Mouse (Mus musculus): Measurements from ENCODE around the gene Hic1.

Gene Hic1

DNA sequence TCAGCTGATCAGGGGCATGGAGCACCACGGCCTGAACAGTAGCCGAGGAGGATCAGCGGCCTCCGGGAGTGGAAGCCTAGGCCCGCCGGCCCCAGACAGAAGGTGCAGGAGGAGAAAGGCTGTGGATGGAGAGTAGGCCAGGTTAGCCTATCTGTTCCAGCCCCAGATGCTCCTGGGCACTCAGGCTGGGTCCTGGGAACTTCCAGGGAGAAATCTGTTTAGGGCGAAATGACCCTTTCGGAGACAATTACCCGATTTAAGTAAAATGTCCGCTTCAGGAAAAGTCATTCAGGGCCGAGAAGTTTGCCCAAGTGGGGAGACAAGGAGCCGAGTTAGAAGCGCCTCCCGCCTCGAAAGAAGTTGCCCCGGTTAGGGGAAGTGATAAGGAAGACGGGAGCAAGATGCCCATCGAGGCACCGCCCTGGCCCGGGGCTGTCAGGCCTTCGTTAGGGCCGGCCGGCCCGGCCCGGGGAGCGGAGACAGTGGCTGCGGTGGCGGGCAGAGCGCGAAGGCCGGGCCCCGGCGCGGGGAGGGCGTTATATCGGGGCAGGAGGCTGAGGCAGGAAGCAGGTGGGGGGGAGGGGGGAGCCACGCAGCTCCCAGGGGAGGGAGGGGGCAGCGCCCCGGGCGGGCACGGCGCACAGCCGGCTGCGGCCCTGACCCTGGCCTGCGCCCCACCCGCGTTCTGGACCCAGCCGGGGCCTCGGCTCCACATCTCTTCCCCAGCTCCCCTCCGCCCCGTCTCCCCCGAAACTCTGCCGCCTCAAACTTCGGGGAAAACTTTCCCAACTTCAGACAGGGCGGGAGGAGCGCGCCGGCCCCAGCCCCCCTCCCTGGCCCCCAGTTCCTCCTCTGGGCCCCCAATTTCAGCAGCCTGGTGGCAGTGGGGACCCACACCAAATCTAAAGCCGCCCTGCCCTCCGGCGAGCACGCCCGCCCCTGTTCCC is 1.4 kb downstream of the Hic1 start:
- DNase-seq (ENCODE audit: low read depth, low spot score), result peak; percentile 64

DNA sequence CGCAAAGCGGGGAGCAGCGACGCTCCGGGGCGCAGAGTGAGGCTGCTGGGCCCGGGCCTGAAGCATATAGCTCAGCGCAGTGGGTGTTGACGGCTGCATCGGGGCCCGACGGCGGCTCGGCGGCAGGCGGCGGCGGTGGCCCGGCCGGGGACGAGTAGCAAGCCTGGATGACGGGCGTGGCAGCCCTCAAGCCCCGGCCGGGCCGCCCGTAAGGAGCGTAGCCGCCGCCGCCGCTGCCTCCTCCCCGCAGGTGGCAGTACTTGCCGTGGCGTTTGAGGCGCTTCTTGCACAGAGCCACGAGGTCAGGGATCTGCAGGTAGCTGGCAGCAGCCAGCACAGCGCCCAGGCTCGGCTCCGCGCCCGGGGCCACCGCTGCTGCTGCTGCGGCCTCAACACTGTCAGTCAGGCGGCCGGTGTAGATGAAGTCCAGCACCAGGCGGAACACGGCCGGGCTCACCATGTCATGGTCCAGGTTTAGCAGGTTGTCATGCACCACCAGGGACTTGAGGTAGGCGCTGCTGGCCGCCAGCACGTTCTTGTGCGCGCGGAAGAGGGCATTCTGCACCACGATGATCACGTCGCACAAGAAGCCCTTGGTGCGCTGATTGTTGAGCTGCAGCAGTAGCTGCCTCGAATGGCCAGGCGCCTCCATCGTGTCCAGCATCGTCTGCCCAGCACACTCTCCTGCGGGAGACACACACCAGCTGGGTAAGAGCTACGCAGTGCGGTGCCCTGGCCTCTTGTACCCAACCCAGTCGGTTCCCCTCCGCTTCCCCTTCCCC is 2.3 kb downstream of the Hic1 start:
- DNase-seq (ENCODE audit: low read depth, low spot score), result peak; percentile 66

DNA sequence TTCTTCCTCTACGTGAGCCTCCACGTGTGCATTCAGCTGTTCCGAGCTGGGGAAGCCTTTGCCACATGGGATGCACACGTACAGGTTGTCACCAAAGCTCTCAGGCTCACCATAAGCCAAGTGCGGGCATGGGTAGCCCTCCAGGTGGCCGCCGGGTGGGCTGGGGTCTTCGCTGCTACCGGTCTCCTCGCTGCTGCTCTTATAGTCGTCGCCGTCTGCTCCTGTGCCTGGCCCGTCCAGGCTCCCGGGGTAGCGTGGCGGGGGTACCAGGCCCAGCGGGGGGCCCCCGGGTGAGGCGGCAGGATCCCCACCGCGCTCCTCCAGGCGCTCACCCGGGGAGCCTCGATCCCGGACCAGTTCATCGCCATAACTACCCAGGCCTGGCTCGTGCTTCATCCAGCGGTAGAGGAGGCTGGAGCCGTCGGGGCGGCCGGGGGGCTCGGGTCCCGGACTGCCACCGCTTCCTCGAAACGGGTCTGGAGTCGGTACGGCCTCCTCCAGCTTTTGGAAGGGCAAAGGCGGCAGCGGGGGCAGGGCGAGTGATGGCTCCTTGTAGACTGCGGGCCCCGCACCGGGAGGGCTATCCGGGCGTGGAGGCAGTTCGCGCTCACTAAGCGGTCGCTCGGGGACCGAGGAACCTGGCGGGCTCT is 3.0 kb downstream of the Hic1 start:
- DNase-seq (ENCODE audit: low read depth, low spot score), result peak; percentile 24

DNA sequence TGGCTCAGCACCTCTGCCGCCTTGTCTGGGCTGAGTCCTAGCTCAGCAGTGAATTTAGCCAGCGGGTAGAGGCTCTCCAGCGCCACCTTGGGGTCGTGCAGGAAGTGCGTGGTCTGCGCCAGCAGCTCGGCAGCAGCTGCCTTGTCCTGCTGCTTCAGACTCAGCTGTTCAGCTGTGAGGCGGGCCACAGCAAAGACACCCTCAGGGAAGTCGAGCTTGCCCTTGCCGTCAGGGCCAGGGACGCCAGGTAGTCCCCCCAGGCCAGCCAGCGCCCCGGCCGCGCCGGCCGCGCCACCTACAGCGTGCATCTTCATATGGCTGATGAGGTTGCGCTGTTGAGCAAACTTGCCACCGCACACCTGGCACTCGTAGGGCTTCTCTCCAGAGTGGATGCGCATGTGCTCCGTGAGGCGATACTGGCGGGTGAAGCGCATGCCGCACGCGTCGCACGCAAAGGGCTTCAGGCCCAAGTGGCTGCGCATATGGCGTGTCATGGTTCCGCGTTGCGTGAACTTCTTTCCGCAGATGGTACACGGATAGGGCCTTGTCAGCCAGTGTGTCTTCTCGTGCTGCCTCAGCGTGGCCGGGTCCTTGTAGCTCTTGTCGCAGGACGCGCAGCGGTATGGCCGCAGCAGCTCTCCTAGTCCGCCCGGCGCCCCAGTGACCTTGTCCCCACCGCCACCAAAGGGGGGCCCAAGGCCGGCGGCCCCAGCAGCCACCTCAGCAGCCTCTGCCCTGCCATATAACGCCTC is 3.7 kb downstream of the Hic1 start:
- peak; percentile 80 for DNase-seq (ENCODE audit: low read depth, low spot score)

DNA sequence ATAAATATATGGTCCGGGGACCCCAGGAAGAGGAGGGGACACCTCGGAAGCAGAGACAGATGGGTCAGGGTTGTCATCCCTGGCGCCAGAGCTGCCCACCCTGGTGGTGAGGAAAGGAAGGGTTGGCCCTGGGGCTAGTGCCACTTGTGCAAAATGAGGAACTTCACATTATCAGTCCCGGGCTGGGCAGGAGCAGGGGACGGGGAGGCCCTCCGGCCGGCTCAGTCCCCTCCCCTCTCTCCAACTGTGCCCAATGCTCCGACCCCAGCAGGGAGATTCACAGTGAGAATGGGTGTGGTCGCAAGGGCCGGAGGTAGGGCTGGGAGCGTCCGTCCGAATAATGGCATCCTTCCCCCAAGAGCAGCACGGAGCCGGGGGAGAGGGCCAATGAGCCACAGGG is 4.6 kb downstream of the Hic1 start:
- DNase-seq (ENCODE audit: low read depth, low spot score), result no peak

DNA sequence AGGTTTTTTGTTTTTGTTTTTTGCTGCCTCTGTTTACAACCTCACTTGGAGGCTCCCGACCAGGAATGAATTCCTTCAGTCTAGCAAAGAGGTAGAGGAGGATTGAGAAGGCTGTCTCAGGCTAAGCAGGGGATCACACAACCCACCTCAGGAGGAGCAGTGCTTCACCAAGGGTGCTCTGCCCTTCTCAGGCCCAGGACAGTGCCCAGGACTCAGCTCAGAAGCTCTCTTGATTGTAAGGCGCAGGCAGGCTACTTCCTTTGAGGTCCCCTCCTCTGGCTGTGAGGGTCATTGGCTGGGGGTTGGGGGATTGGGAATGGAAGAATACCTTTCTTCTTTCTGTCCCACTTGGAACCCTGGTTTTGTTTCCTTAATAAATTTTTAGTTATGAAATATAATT is 5.3 kb downstream of the Hic1 start:
- DNase-seq (ENCODE audit: low read depth, low spot score), result no peak

DNA sequence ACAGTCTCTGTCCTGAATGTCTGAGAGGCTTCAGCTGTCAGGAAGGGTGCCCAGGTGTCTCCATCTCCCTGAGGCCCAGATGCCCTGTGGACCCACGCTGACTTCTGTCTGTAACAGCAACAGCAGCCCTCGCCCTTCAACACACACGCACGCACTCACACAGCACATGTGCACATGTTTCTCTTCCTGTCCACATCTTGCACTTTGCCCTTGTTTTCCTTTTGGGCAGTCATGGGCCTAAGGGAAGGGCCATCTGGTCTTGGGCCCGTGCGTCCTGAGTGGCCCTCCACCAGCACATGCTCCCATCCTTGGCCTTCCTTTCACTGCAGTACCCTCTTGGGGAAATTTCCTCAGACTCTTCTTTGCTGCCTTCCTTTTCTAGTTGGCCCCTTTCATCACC is 5.9 kb downstream of the Hic1 start:
- no peak for DNase-seq (ENCODE audit: low read depth, low spot score)

DNA sequence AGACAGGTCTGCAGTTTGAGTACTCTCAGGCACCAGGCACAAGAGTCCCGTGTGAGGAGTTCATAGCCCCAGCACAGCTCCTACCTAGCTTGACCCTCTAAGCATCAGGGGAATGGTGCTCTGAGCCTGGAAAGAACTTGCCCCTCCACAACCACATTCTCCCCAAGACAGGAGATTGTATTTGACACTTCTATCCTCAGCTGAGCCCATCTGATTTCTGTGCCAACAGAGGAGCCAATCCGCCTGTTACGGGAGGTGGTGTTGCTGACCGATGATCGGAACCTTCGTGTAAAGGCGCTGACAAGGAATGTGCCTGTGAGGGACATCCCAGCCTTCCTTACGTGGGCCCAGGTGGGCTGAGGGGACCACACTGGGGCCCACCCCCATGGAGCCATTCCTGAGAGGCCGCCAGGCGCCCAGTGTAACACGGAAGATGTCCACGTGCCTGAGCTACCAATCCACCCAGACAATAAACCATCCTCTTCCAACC is 6.7 kb downstream of the Hic1 start:
- no peak for DNase-seq (ENCODE audit: low read depth, low spot score)

DNA sequence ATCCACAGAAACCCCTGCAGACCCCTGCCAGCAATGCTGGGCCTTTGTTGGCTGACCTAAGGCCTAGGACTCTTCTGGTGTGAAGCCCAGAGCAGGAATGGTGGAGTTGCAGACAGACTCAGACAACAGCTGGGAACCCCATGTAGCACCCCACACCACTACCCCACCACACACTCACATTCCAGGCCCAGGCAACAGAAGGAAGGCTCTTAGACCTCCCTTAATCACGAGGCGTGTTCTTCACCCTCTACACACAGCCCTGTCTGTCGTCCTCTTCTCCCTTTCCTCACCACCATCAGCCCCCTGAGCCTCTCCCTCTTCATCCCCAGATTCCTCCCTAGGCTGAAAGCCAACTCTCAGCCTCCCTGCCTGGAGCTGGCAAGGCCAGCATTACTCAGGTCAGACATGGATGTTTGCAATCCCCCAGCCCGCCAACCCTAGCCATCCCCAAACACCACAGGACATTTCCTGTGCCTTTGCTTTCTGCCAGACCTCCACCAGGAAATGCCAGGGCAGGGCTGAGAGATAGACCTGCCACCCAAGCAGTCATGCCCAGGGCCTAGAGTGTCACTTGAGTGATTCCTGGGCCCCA is 7.8 kb downstream of the Hic1 start:
- no peak for DNase-seq (ENCODE audit: low read depth, low spot score)

DNA sequence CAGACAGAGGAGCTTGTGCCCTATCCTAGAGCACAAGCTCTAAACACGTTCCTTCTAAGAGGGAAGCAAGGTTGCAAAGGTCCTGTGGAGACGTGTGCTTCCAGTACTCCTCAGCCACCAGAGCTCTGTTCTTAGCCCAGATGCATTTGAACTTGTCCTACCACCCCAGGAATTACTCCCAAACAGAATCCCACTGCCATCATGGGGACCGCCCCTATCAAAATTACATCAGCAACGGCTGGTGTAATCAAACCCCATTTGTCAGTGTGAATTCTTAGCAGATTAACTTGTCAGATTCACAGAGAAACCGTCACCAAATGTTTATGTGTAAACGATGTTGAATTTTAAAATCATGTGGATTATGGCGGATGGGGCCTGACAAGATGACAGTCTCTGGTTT is 8.4 kb downstream of the Hic1 start:
- no peak for DNase-seq (ENCODE audit: low read depth, low spot score)

DNA sequence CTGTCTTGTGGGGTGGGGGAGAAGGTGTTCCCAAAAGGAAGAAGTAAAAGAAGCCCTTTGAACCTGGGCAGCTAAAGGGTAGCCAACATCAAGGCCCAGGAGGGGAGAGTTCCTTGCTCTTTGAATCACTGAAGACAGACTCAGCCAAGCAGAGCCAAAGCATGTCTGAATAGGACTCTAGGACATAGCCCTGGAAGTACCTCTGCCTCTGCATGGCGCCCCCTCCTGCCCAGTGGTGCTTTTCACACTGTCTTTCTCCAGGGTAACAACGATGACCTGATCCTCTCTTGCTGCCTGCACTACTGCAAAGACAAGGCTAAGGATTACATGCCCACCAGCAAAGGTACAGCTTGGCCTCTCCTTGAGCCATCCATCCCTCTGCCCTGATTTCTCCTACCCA is 9.8 kb downstream of the Hic1 start:
- DNase-seq (ENCODE audit: low read depth, low spot score), result no peak

DNA sequence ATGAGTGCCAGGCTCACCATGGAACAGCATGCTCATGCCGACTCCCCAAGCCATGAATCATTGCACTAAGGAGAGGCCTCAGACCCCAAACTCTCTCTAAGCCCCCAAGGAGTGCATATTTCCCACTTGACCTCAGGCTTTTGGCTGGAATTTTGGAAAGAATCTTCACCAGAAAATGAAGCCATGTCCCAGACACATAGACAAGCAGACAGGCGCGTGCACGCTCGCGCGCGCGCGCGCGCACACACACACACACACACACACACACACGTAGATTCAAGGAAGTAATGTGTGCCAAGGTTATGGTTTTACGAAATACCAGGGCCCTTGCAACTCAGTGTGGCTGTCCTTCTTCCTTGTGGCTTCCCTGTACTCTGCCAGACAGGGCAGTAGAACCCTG is 10.9 kb downstream of the Hic1 start:
- no peak for DNase-seq (ENCODE audit: low read depth, low spot score)

DNA sequence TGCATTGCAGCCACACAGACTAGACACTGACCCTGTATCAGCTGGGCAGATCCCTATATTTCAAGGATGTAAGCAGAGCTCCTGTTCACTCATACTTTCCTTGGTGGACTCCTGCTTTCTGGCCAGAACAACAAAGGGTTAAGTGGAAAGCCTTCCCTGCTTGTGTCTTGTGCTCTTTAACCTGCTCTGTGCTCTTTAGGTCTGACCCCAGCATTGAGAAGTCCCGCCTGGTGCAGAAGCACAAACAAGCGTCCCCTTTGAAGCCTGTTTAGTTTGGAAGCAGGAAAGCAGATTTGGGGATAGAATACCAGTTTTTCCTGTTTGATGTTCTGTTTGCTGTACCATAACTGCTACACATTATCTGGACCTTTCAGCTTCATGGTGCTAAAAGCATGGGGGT is 11.4 kb downstream of the Hic1 start:
- DNase-seq (ENCODE audit: low read depth, low spot score), result no peak

DNA sequence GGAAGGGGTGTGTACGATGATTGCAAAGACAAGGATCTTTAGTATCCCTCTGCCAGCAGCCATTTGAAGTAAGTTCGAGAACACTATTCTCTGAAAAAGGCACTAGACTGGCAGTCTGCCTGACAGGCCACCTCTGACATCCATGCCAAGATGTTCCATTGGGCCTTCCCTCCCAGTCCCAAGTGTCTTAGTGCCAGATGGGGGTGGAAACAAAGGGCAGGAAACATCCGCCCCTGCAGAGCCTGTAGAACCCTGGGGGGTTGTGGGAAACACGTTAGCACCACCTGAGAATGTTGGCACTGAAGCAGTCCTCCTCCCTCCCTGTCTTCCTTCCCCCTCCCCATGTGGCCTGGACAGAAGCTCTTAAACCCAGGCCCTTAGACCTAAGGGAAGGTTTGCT is 12.3 kb downstream of the Hic1 start:
- DNase-seq (ENCODE audit: low read depth, low spot score), result no peak

DNA sequence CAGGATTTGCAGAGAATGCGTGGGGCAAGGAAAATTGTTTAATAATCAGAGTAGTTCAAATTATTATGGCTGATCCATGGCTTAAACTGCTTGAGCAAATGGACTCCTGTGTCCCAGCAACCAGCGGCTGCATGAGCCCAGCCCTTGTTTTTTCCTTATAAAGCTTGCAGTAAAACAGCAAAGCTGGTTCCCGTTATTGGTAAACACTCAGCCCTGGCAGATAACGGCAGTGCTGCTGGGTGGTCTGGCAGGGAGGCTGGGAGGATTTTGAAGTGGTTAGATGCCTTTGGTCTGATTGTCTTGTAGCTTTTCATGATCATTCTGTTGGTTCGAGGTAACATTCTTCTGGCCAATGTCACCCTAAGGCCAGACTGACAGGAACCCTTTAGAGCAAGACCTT is 12.9 kb downstream of the Hic1 start:
- no peak for DNase-seq (ENCODE audit: low read depth, low spot score)

DNA sequence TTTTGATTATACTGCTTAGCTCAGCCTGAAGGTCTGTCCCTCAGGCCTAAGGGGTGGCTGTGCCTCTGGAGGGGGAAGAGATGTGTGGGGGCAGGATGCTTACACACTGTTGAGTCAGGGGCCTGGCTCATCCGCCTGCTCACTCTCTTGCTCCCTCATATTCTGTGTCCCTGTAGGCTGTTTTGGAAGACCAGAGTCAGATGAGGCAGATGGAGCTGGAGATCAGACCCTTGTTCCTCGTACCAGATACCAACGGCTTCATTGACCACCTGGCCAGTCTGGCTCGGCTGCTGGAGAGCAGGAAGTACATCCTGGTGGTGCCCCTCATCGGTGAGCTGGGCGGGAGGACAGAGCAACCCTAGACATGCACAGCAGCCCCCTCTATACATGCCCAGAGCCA is 13.3 kb downstream of the Hic1 start:
- no peak for DNase-seq (ENCODE audit: low read depth, low spot score)

DNA sequence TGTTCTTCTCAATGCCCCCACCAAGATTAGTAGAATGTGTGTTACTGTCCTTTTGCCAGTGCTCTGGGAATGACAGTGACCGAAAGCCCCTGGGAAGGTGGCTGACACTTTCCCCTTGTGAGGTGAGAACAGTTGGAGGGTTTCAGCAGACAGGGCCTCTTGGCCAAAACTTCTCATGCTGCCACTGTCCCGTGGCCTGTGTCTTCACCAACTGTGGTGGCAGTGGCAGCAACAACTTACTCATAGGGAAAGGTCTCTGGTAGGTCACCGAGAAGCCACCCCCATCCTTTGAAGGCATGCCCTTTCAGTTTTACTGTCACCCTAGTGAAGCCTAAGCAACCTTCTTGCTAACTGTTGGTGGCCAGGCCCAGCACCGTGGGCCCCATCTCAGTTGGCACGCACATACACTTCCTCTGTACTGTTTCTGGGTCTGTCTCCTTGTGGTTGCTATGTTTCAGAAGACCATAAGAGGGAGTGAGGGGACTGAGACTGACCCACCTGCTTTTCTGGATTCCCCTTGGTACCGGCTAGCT is 15.2 kb downstream of the Hic1 start:
- peak; percentile 54 for DNase-seq (ENCODE audit: low read depth, low spot score)

DNA sequence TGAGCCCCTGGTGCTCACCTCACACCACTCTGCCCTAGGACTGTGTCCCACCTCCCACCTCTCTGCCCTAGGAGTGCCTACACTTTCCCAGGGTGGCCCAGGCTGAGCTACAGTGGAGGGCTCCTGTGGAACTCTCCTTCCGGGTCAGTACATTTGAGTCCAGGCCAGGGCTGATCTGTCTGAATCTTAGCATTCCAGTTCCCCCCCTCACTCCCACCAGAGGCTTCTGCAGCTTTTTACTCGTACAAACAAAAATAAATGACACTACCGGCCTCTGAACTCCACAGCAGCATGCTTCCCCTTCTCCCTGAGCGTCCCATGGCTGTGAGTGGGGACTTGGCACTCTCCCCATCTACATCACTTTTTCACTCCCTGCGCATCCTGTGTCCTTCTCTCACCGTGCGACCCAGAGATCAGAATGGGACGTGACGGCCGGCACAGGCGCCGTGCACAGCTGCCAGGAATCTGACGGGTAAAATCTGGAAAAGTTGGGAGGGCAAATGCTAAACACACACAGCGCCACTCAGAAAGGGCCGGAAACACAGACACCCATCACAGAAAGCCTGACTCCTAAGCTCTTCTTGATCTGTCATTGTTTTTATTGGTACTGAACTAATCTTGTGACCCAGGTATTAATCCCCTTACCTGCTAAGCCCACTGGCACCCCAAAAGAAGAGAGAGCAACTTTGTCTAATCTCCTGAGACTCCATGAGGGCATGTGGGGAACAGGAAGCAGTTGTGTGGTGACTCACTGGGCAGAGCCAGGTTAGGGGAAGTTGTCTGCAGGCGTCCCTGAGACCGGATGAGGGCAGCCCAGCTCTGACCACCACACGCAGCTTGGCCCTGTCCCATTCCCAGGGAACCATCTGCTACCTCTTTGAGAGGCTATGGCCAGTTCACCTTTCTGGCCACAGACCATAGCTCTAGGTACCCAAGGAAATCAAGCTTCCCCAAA is 16.4 kb downstream of the Hic1 start:
- no peak for DNase-seq (ENCODE audit: low read depth, low spot score)

DNA sequence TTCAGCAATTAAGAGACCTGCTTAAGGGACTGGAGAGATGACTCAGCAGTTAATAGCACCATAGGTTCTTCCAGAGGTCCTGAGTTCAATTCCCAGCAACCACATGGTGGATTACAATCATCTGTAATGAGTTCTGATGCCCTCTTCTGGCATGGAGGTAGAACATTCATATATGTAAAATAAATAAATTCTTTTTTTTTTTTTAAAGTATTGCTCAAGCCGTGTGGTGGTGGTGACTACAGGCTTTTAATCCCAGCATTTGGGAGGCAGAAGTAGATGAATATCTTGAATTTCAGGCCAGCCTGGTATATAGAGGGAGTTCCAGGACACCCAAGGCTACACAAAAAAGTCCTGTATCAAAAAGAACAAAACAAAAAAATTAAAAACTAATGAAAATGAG is 19.0 kb downstream of the Hic1 start:
- no peak for DNase-seq (ENCODE audit: low read depth, low spot score)

Measured in CD4-positive helper T cell, adult 2 months (primary cell).